Mouse (Mus musculus) G1E (cell line): ENCODE measurements around the gene Pde6d. TPM values are rescaled to one million over a fixed set of nuclear protein-coding genes. Genes with fewer than 3 reads are reported as not detected.
A peak's percentile ranks its signal among the peaks of the same experiment; 100 is the strongest.

Experiments used
- ATAC-seq: 2 replicates; pipeline ENCODE4 v1.8.0; 2016; ENCODE audit warnings: mild to moderate bottlenecking; ENCODE audit not compliant: insufficient number of reproducible peaks, poor library complexity, low FRiP score, severe bottlenecking; ENCODE audit errors: extremely low read depth
- DNase-seq: peaks from one replicate; pipeline ENCODE4 v3.0.0; 2012; ENCODE audit warnings: low spot score
- H3K27me3 ChIP-seq: 2 replicates; pipeline ENCODE4 v1.6.1; 2012; ENCODE audit warnings: mild to moderate bottlenecking, low read length, inconsistent platforms; ENCODE audit not compliant: insufficient read depth
- H3K36me3 ChIP-seq: replicated peaks from 2 replicates; pipeline ENCODE3; 2012; ENCODE audit warnings: mild to moderate bottlenecking, inconsistent platforms
- H3K4me1 ChIP-seq: 2 replicates; pipeline ENCODE4 v1.6.1; 2012; ENCODE audit warnings: low read depth, low read length, inconsistent platforms, mixed read lengths; ENCODE audit not compliant: insufficient read depth
- H3K4me3 ChIP-seq: 2 replicates; pipeline ENCODE4 v1.5.1; 2012; ENCODE audit warnings: low read depth, mild to moderate bottlenecking, inconsistent platforms, low read length, moderate library complexity, mixed read lengths
- H3K9me3 ChIP-seq: replicated peaks from 2 replicates; pipeline ENCODE4 v1.6.1; 2012; ENCODE audit warnings: inconsistent platforms
- CTCF ChIP-seq: IDR thresholded peaks from 2 replicates; pipeline ENCODE4 v1.5.1; 2012; ENCODE audit warnings: low read depth, low read length, inconsistent platforms, mixed read lengths
- GATA1 ChIP-seq: IDR thresholded peaks from 2 replicates; pipeline ENCODE4 v1.6.1; 2012; ENCODE audit warnings: borderline replicate concordance, low read length, inconsistent platforms, mixed read lengths
- GATA2 ChIP-seq: IDR thresholded peaks from 2 replicates; pipeline ENCODE4 v1.6.1; 2012; ENCODE audit warnings: low read depth, low read length, inconsistent platforms, borderline replicate concordance
- POLR2AphosphoS5 ChIP-seq: IDR thresholded peaks from 2 replicates; pipeline ENCODE4 v1.6.1; 2012; ENCODE audit warnings: low read depth, low read length, inconsistent platforms; ENCODE audit not compliant: insufficient replicate concordance
- TAL1 ChIP-seq: conservative IDR thresholded peaks from 2 replicates; pipeline ENCODE4 v1.6.1; 2012; ENCODE audit warnings: low read depth, low read length, inconsistent platforms, mixed read lengths
- polyA plus RNA-seq: library from polyadenylated mRNA; stranded (reverse); fragments of >175 nt; gene quantifications from 2 replicates; pipeline ENCODE4 v1.2.3, GENCODE M21; 2012
- total RNA-seq, 2 experiments: library from RNA; stranded (forward) in 1 of 2; stranded (reverse) in 1 of 2; fragments of 200-1000 nt in 1 of 2; fragments of >200 nt in 1 of 2; fragmentation: Nextera tagmentation in 1 of 2; gene quantifications; 2 replicates each; pipeline ENCODE4 v1.2.3; 2014 to 2017

The Pde6d gene
- total and polyA plus RNA-seq, 3 experiments, result 21.8 to 82.7 (median 72.3) TPM

DNA sequence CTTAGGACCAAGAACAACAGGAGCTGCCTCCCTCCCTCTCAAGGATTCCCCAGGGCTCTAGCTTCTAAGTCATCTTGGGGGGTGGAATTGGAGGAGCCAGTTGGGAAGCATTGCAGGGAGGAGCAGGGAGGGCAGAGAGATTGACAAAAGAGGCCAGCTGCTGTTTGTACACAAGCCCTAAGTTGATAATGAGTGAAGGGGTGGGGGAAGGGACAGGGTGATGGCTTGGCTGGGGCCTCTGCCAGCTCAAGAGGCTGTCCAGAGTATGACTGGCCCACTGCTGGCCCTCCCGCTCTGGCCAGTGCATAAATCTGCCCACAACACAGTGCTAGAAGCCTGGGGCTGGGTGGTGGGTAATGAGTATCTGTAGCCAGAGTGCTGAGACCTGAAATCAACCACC lies 77.0 kb downstream of the Pde6d start:
- H3K27me3 ChIP-seq, result peaks cover 31% of the 10 kb centered on the region
- peaks cover 76% of the 10 kb centered on the region for H3K4me1 ChIP-seq
- DNase-seq, result no peak
- ATAC-seq, result no peak
- TF ChIP-seq CTCF (no peak), GATA1 (no peak), TAL1 (no peak), GATA2 (no peak), POLR2AphosphoS5 (no peak)
- H3K36me3 ChIP-seq, result no peaks in the 10 kb centered on the region
- no peaks in the 10 kb centered on the region for H3K9me3 ChIP-seq
- no peak overlapping the region; the same call in 1 of the 2 replicates for H3K4me3 ChIP-seq

DNA sequence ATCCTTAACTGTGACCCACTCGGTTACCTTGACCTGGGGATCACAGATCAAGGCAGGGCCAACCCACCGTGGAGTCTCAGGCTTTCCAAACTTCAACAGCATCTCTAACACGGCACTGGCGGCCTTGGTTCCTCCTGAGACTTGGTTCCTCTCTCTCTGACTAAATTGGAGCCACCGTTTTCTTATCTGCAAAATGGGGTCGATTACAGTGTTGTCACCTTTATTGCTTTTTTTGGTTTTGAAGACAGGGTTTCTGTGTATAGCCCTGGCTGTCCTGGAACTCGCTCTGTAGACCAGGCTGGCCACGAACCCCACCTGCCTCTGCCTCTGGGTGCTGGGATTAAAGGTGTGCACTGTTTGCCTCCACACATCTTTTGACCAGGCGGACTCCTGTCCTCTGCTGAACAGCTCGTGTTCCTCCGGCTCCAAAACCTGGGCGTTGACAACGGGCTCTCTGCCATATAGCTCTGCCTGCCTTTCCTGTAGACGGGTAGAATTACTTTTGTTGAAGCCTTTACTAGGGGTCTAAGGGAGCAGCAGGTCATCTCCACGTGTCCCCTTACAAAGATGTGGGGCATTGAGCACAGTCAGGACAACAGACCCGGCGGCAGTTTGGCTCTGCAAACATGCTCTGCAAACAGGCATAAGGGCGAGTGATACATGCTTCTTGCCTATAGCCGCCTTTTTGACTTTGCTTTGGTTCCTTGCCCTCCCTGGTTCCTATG lies 77.6 kb downstream of the Pde6d start:
- no peaks in the 10 kb centered on the region for H3K9me3 ChIP-seq
- H3K4me1 ChIP-seq, result peaks cover 78% of the 10 kb centered on the region
- peaks cover 31% of the 10 kb centered on the region for H3K27me3 ChIP-seq
- TF ChIP-seq GATA2 (no peak), POLR2AphosphoS5 (no peak), TAL1 (no peak)
- DNase-seq (no peak), ATAC-seq (no peak)
- H3K4me3 ChIP-seq, result peak overlapping the region; percentile 71
- H3K36me3 ChIP-seq, result no peaks in the 10 kb centered on the region

DNA sequence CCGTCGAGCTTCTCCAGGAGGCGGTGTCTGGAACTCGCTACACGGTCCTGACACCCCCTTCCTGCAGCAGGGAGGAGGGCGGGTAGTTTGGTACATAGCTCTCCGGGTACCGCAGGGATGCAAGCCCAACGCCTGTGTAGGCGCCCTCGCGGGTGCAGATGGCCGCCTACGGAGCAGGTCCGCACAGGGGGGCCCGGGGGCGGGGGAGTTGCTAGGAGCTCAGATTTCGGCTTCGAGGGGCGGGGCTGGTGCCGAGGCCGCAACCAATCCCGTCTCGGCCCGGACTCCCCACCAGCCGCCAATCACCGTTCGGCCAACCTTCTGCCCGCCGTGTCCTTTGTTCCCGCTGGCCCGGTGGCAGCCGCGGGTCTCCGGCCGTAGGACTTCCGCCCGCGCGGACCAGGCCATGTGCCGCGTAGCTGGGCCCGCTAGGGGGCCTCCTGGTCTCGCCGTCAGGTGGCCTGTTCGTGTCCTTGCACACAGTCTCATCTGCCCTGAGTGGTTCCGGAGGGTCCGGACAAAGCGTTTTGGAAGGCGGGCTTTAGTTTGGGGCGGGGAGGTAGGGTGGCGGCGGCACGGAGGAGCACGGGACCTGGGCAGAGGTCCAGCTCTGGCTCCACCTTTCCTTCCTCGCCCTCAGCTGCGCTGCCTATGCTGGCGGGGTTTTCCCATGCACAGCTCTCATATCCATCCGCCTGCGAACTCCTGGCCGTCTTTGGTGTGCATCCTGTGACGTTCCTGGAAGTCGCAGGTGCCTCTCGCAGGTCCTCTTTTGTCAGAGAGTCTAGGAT lies 78.3 kb downstream of the Pde6d start:
- H3K4me1 ChIP-seq, result peaks cover 76% of the 10 kb centered on the region
- H3K9me3 ChIP-seq, result no peaks in the 10 kb centered on the region
- DNase-seq (peak; percentile 89), ATAC-seq (peak; percentile 52)
- H3K36me3 ChIP-seq, result no peaks in the 10 kb centered on the region
- peaks cover 31% of the 10 kb centered on the region for H3K27me3 ChIP-seq
- TF ChIP-seq POLR2AphosphoS5 (no peak), TAL1 (no peak), CTCF (peak; percentile 38; the same call in 1 of the 2 replicates)
- H3K4me3 ChIP-seq, result peak overlapping the region; percentile 71

DNA sequence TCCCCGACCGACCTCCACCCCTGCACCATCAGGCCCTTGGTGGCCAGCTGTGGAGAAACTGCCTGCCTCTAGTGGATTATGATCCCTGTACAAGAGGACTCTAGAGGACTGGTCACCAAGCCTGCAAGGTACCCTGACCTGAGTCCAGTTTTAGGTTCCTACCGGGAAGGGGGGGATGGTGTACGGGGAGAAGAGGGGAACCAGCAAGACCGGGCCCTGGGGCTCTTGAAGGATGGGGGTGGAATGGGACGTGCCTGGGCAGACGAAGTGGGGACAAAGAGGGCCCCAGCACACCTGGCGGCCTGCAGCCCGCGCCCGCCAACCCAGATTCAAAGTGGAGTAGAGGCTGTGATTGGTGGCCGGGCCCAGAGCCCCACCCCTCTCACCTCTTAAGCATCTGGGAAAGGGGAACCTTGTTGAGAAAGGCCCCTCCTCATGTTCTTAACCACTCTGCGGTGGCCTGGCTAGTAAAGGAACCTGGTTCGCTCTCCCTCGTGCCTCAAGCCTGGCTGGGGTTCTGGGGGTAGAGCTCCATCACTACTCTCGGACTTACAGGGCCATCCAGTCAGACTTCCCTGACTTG lies 79.2 kb downstream of the Pde6d start:
- no peak for ATAC-seq
- peaks cover 75% of the 10 kb centered on the region for H3K4me1 ChIP-seq
- H3K27me3 ChIP-seq, result peaks cover 31% of the 10 kb centered on the region
- TF ChIP-seq TAL1, result no peak
- TF ChIP-seq POLR2AphosphoS5, result no peak
- TF ChIP-seq CTCF, result no peak
- TF ChIP-seq GATA2, result no peak
- no peak for TF ChIP-seq GATA1
- no peaks in the 10 kb centered on the region for H3K9me3 ChIP-seq
- H3K36me3 ChIP-seq, result no peaks in the 10 kb centered on the region
- H3K4me3 ChIP-seq, result peak overlapping the region; percentile 71; the same call in 1 of the 2 replicates
- DNase-seq, result no peak

DNA sequence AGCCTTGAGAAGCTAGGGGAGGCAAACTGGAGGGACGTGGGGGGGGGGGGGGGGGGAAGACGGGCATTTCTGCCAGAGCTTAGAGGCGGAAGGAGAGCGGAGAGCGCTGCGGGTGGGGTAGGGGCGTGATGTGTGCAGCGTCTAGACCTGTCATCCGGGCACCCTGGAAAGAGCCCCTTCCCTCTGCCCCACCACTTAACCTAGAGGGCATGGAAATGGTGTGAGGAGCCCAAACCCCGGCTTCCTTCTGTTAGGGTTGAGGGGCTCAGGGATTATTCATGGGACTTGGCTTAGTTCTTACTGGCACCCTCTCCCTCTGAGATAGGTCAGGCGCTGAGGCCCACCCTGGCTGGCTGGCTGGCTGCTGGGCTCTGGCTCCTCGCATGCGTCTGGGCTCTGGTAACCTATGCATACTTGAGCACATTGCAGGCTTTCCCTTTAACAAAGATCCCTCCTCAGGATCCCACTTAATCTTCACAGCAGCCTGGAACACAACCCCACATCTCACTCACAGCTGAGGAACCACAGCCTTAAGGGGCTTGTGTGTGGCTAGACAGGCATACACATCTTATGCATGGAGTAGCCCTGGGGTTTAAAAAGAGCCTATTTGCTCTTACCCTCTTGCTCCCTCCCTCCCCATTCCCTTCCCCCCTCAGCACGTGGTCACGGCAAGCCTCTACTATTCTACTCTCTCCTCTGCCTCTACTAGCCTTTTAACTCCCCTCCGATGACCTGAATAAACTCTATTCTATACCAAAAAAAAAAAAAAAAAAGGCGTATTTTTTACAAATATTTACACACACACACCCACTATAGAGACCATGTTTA lies 80.0 kb downstream of the Pde6d start:
- Histone ChIP-seq H3K9me3 (no peaks in the 10 kb centered on the region), H3K4me3 (no peak overlapping the region; the same call in 1 of the 2 replicates), H3K27me3 (peaks cover 29% of the 10 kb centered on the region), H3K36me3 (no peaks in the 10 kb centered on the region), H3K4me1 (peaks cover 82% of the 10 kb centered on the region)
- DNase-seq (no peak), ATAC-seq (no peak)
- TF ChIP-seq GATA1 (no peak), GATA2 (no peak), TAL1 (no peak), CTCF (no peak)

DNA sequence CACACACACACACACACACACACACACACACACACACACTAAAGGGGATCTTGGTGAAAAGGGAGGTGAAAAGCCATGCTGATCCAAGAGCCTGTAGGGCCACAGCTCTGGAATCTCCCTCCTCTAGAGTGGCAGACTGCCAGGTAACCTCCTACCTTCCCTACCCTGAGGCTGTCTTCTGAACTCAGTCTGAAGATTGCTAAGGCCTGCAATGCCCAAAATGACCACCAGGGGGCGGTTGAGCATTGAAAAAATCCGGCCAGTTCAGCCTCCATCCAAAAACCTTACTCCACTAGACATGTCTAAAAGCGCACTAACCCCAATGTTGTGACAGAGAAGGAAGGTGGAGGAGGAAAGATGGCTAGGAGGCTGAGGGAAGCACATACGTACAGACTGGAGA lies 80.9 kb downstream of the Pde6d start:
- no peak for DNase-seq
- ATAC-seq, result no peak
- Histone ChIP-seq H3K36me3 (no peaks in the 10 kb centered on the region), H3K4me1 (peaks cover 84% of the 10 kb centered on the region), H3K9me3 (no peaks in the 10 kb centered on the region), H3K27me3 (peaks cover 27% of the 10 kb centered on the region), H3K4me3 (no peak overlapping the region)
- no peak for TF ChIP-seq TAL1
- TF ChIP-seq GATA2, result no peak
- TF ChIP-seq CTCF, result peak; percentile 99
